Mouse (Mus musculus) embryonic facial prominence, embryonic 14.5 days (tissue): Measurements from ENCODE around the gene Cdh1. TPM values are rescaled to one million over a fixed set of nuclear protein-coding genes. Genes with fewer than 3 reads are reported as not detected.
A peak's percentile ranks its signal among the peaks of the same experiment; 100 is the strongest.

Experiments
- ATAC-seq: fragments of 200-750 bp; cut with Nextera tagmentation; 2 replicates; pipeline ENCODE4 v1.8.0; 2017; ENCODE audit warnings: low read depth, moderate number of reproducible peaks, moderate TSS enrichment
- DNase-seq: peaks from one replicate; pipeline ENCODE4 v3.0.0-alpha.2; 2015; ENCODE audit warnings: low spot score
- H3K27ac ChIP-seq: fragments of 300-500 bp; sonication (generic); replicated peaks from 2 replicates; pipeline ENCODE4 v1.5.1; 2014; ENCODE audit warnings: low read depth, mild to moderate bottlenecking, low read length, moderate library complexity
- H3K27me3 ChIP-seq: fragments of 300-500 bp; sonication (generic); replicated peaks from 2 replicates; pipeline ENCODE4 v1.6.1; 2014; ENCODE audit warnings: low read length; ENCODE audit not compliant: control insufficient read depth, insufficient read depth
- H3K36me3 ChIP-seq: fragments of 300-500 bp; sonication (generic); 2 replicates; pipeline ENCODE4 v1.6.1; 2014; ENCODE audit warnings: low read length, mixed read lengths; ENCODE audit not compliant: control insufficient read depth, insufficient read depth
- H3K4me1 ChIP-seq: fragments of 300-500 bp; sonication (generic); 2 replicates; pipeline ENCODE4 v1.6.1; 2014; ENCODE audit warnings: antibody characterized with exemption, low read length; ENCODE audit not compliant: control insufficient read depth, insufficient read depth
- H3K4me2 ChIP-seq: fragments of 300-500 bp; sonication (generic); 2 replicates; pipeline ENCODE4 v1.6.1; 2014; ENCODE audit warnings: low read depth, mild to moderate bottlenecking, low read length, moderate library complexity, mixed read lengths
- H3K4me3 ChIP-seq: fragments of 300-500 bp; sonication (generic); 2 replicates; pipeline ENCODE4 v1.5.1; 2014; ENCODE audit warnings: low read depth, mild to moderate bottlenecking, low read length
- H3K9ac ChIP-seq: fragments of 300-500 bp; sonication (generic); 2 replicates; pipeline ENCODE4 v1.6.1; 2014; ENCODE audit warnings: low read depth, mild to moderate bottlenecking, low read length, moderate library complexity, mixed read lengths
- H3K9me3 ChIP-seq: fragments of 300-500 bp; sonication (generic); 2 replicates; pipeline ENCODE4 v1.6.1; 2016; ENCODE audit warnings: low read length; ENCODE audit not compliant: control insufficient read depth
- WGBS: fragments of 180-500 bp; shearing (Covaris S2); extraction: QIAGEN DNeasy Blood & Tissue Kit; methylation state at CpG from one replicate; pipeline ENCODE4 v1.1.7; 2014; 5-methylcytosine and 5-hydroxymethylcytosine counted together
- polyA plus RNA-seq: library from polyadenylated mRNA; unstranded; fragments of >200 nt; fragmentation: Nextera tagmentation; extraction: Ambion mirVana; gene quantifications from 2 replicates; pipeline ENCODE4 v1.2.1, GENCODE M21; 2014

Cdh1 gene
- polyA plus RNA-seq, 1 experiment from 2014 or later, result 37.3 TPM

- H3K36me3 ChIP-seq, result no peaks in the 10 kb centered on the region
- WGBS, result 40% methylated on average over 8 of the region's 8 CpGs
- H3K9me3 ChIP-seq, result no peaks in the 10 kb centered on the region
- 0 out of 2 replicates have a peak, but pooled peaks cover 11% of the 10 kb centered on the region for H3K4me1 ChIP-seq
- no peaks in the 10 kb centered on the region; the same call in 1 of the 2 replicates for H3K27me3 ChIP-seq
- no peak overlapping the region for H3K9ac ChIP-seq
- DNase-seq (no peak), ATAC-seq (no peak)
- H3K4me3 ChIP-seq, result no peak overlapping the region
- H3K4me2 ChIP-seq, result no peak overlapping the region
- H3K27ac ChIP-seq, result no peak overlapping the region
These were observed 29.5 kb downstream of the Cdh1 start for GRCm38 (mm10) chr8:106632650-106633049.

GRCm38 (mm10) chr8:106633361-106634158 is 30.4 kb downstream of the Cdh1 start:
- DNase-seq (no peak), ATAC-seq (no peak)
- H3K27me3 ChIP-seq, result no peaks in the 10 kb centered on the region; the same call in 1 of the 2 replicates
- 0 out of 2 replicates have a peak, but pooled peaks cover 11% of the 10 kb centered on the region for H3K4me1 ChIP-seq
- H3K9me3 ChIP-seq, result no peaks in the 10 kb centered on the region
- no peak overlapping the region for H3K9ac ChIP-seq
- 73% methylated on average over 17 of the region's 17 CpGs for WGBS
- no peak overlapping the region for H3K4me3 ChIP-seq
- no peak overlapping the region for H3K27ac ChIP-seq
- no peaks in the 10 kb centered on the region for H3K36me3 ChIP-seq
- H3K4me2 ChIP-seq, result no peak overlapping the region

GRCm38 (mm10) chr8:106635284-106635683 is 32.1 kb downstream of the Cdh1 start:
- ATAC-seq, result no peak

GRCm38 (mm10) chr8:106637446-106637845 is 34.3 kb downstream of the Cdh1 start:
- Histone ChIP-seq H3K36me3 (no peaks in the 10 kb centered on the region), H3K9me3 (no peaks in the 10 kb centered on the region), H3K9ac (no peak overlapping the region), H3K27ac (peak overlapping the region; percentile 44; the same call in 1 of the 2 replicates), H3K27me3 (no peaks in the 10 kb centered on the region), H3K4me3 (no peak overlapping the region), H3K4me1 (0 out of 2 replicates have a peak, but pooled peaks cover 7% of the 10 kb centered on the region), H3K4me2 (no peak overlapping the region)
- ATAC-seq (no peak; the same call in 1 of the 2 replicates), DNase-seq (no peak)
- WGBS, result 75% methylated on average over 4 of the region's 4 CpGs

More at GRCm38 (mm10) chr8:106635284-106635683, 32.1 kb downstream of the Cdh1 start:
- H3K4me3 ChIP-seq, result no peak overlapping the region
- H3K27me3 ChIP-seq, result no peaks in the 10 kb centered on the region; the same call in 1 of the 2 replicates
- no peak for DNase-seq
- no peaks in the 10 kb centered on the region for H3K9me3 ChIP-seq
- H3K27ac ChIP-seq, result no peak overlapping the region
- H3K4me2 ChIP-seq, result no peak overlapping the region
- 0 out of 2 replicates have a peak, but pooled peaks cover 7% of the 10 kb centered on the region for H3K4me1 ChIP-seq
- WGBS, result 18% methylated on average over 5 of the region's 5 CpGs
- no peak overlapping the region for H3K9ac ChIP-seq
- no peaks in the 10 kb centered on the region for H3K36me3 ChIP-seq

- Histone ChIP-seq H3K36me3 (no peaks in the 10 kb centered on the region), H3K4me1 (0 out of 2 replicates have a peak, but pooled peaks cover 7% of the 10 kb centered on the region), H3K27ac (no peak overlapping the region), H3K9ac (no peak overlapping the region), H3K4me3 (no peak overlapping the region), H3K4me2 (no peak overlapping the region), H3K9me3 (no peaks in the 10 kb centered on the region), H3K27me3 (no peaks in the 10 kb centered on the region)
- 72% methylated on average over 7 of the region's 7 CpGs for WGBS
- DNase-seq (no peak), ATAC-seq (no peak)
These were observed 35.7 kb downstream of the Cdh1 start for GRCm38 (mm10) chr8:106638768-106639295.

- 78% methylated on average over 7 of the region's 7 CpGs for WGBS
- H3K4me1 ChIP-seq, result 0 out of 2 replicates have a peak, but pooled peaks cover 7% of the 10 kb centered on the region
- DNase-seq, result no peak
These were observed 37.1 kb downstream of the Cdh1 start for GRCm38 (mm10) chr8:106640212-106640611.

GRCm38 (mm10) chr8:106640921-106641320 is 37.8 kb downstream of the Cdh1 start:
- DNase-seq (no peak), ATAC-seq (no peak)
- 0 out of 2 replicates have a peak, but pooled peaks cover under 1% of the 10 kb centered on the region for H3K4me1 ChIP-seq
- no peak overlapping the region for H3K4me3 ChIP-seq
- H3K4me2 ChIP-seq, result no peak overlapping the region
- H3K9ac ChIP-seq, result no peak overlapping the region
- no peaks in the 10 kb centered on the region for H3K36me3 ChIP-seq
- H3K9me3 ChIP-seq, result no peaks in the 10 kb centered on the region
- 0 out of 2 replicates have a peak overlapping the region, but pooled peaks have one; percentile 0 for H3K27ac ChIP-seq
- WGBS, result 63% methylated on average over 5 of the region's 5 CpGs
- H3K27me3 ChIP-seq, result no peaks in the 10 kb centered on the region

More at GRCm38 (mm10) chr8:106640212-106640611, 37.1 kb downstream of the Cdh1 start:
- ATAC-seq, result no peak
- no peaks in the 10 kb centered on the region for H3K9me3 ChIP-seq
- H3K4me2 ChIP-seq, result no peak overlapping the region
- H3K9ac ChIP-seq, result no peak overlapping the region
- no peak overlapping the region for H3K27ac ChIP-seq
- no peaks in the 10 kb centered on the region for H3K36me3 ChIP-seq
- H3K4me3 ChIP-seq, result no peak overlapping the region
- H3K27me3 ChIP-seq, result no peaks in the 10 kb centered on the region

GRCm38 (mm10) chr8:106642172-106642571 is 39.0 kb downstream of the Cdh1 start:
- DNase-seq (no peak), ATAC-seq (no peak)
- H3K27me3 ChIP-seq, result no peaks in the 10 kb centered on the region
- H3K9me3 ChIP-seq, result no peaks in the 10 kb centered on the region
- no peak overlapping the region for H3K27ac ChIP-seq
- no peak overlapping the region for H3K4me2 ChIP-seq
- H3K4me1 ChIP-seq, result no peaks in the 10 kb centered on the region
- 62% methylated on average over 2 of the region's 2 CpGs for WGBS
- no peak overlapping the region for H3K9ac ChIP-seq
- H3K36me3 ChIP-seq, result no peaks in the 10 kb centered on the region
- H3K4me3 ChIP-seq, result no peak overlapping the region
